Mouse (Mus musculus) liver, embryonic 14.5 days (tissue): ENCODE measurements around the gene Gng7. TPM values are rescaled to one million over a fixed set of nuclear protein-coding genes. Genes with fewer than 3 reads are reported as not detected.
"Not testable (repeated sequence)": the region's sequence is repeated elsewhere in the genome, so short reads cannot be mapped to it uniquely, and the experiment has no call there.

ENCODE experiments used
- ATAC-seq: fragments of 200-750 bp; cut with Nextera tagmentation; 2 replicates; pipeline ENCODE4 v1.8.0; 2017; ENCODE audit warnings: moderate number of reproducible peaks, mild to moderate bottlenecking, moderate library complexity; ENCODE audit not compliant: insufficient read depth
- DNase-seq, 3 experiments: peaks; one replicate each; pipeline ENCODE4 v3.0.0-alpha.2; 2012 to 2013; ENCODE audit warnings: low read depth in 3 of 3, low spot score in 3 of 3
- H3K27ac ChIP-seq: fragments of 300-500 bp; sonication (generic); 2 replicates; pipeline ENCODE4 v1.5.1; 2014; ENCODE audit warnings: moderate library complexity, mild to moderate bottlenecking, control low read depth, inconsistent platforms
- H3K27me3 ChIP-seq: fragments of 300-500 bp; sonication (generic); 2 replicates; pipeline ENCODE4 v1.6.1; 2014; ENCODE audit warnings: mild to moderate bottlenecking, low read length, moderate library complexity; ENCODE audit not compliant: control insufficient read depth, insufficient read depth
- H3K36me3 ChIP-seq: fragments of 300-500 bp; sonication (generic); replicated peaks from 2 replicates; pipeline ENCODE4 v1.6.1; 2014; ENCODE audit warnings: low read depth; ENCODE audit not compliant: control insufficient read depth, insufficient read depth
- H3K4me1 ChIP-seq, 2 experiments: fragments of 200-500 bp in 1 of 2; fragments of 300-500 bp in 1 of 2; sonication (generic) in 1 of 2; replicated peaks; 2 replicates each; pipeline ENCODE4 v1.6.1; 2012 to 2014; ENCODE audit warnings: antibody characterized with exemption in 1 of 2, inconsistent platforms in 1 of 2, low read length in 1 of 2; ENCODE audit not compliant: control insufficient read depth in 2 of 2, insufficient read depth in 2 of 2
- H3K4me2 ChIP-seq: fragments of 300-500 bp; sonication (generic); 2 replicates; pipeline ENCODE4 v1.6.1; 2014; ENCODE audit warnings: low read depth, mild to moderate bottlenecking, control low read depth, moderate library complexity
- H3K4me3 ChIP-seq, 2 experiments: fragments of 200-500 bp in 1 of 2; fragments of 300-500 bp in 1 of 2; sonication (generic) in 1 of 2; 2 replicates each; pipeline ENCODE4 v1.5.1; 2012 to 2014; ENCODE audit warnings: low read depth in 2 of 2, low read length in 2 of 2, mild to moderate bottlenecking in 2 of 2, control low read depth in 1 of 2, inconsistent platforms in 1 of 2, moderate library complexity in 1 of 2; ENCODE audit not compliant: insufficient read depth in 1 of 2
- H3K9ac ChIP-seq: fragments of 300-500 bp; sonication (generic); replicated peaks from 2 replicates; pipeline ENCODE4 v1.6.1; 2014; ENCODE audit warnings: mild to moderate bottlenecking, control low read depth, moderate library complexity
- H3K9me3 ChIP-seq: fragments of 300-500 bp; sonication (generic); 2 replicates; pipeline ENCODE4 v1.6.1; 2016; ENCODE audit warnings: low read length, mixed read lengths; ENCODE audit not compliant: control insufficient read depth
- CTCF ChIP-seq: IDR thresholded peaks from 2 replicates; pipeline ENCODE4 v1.5.1; 2016; ENCODE audit warnings: antibody characterized with exemption, low read depth, control low read depth
- EP300 ChIP-seq: IDR thresholded peaks from 2 replicates; pipeline ENCODE4 v1.6.1; 2016; ENCODE audit warnings: antibody characterized with exemption, low read depth
- WGBS: fragments of 180-500 bp; shearing (Covaris S2); extraction: QIAGEN DNeasy Blood & Tissue Kit; methylation state at CpG from one replicate; pipeline ENCODE4 v1.1.7; 2014; ENCODE audit not compliant: insufficient replicate concordance; 5-methylcytosine and 5-hydroxymethylcytosine counted together
- polyA plus RNA-seq, 2 experiments: library from polyadenylated mRNA; depleted of rRNA in 1 of 2; stranded (reverse) in 1 of 2; unstranded in 1 of 2; fragments of >200 nt; fragmentation: Nextera tagmentation in 1 of 2; extraction: Ambion mirVana in 1 of 2; gene quantifications; 2 replicates each; pipeline versions ENCODE4 v1.2.1 to v1.2.3; 2012 to 2014

The Gng7 gene
- polyA plus RNA-seq, 2 experiments = 0.23 to 0.25 TPM

DNA sequence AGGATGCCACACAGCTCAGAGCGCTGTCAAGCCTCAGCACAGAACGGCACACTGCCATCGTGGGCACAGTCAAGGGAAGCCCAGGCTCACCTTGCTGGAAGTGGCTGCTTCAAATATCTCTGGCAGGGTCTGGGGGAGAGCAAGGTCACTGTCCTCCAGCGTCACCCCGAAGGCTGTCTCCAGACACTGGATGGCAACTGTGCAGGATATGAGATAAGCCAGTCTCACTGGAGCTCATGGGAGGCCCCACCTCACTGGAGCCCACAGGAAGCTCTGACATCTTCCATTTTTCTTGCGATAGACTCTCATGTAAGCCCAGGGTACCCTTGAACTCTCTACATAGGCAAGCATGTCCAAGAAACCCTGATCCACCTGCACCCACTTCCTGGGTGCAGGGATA lies 36.4 kb upstream of the Gng7 start:
- no peak for TF ChIP-seq EP300
- no peak for TF ChIP-seq CTCF
- DNase-seq (no peak), ATAC-seq (peak; percentile 42; the same call in 1 of the 2 replicates)
- Histone ChIP-seq H3K27me3 (no peaks in the 10 kb centered on the region), H3K4me2 (no peak overlapping the region), H3K9me3 (no peaks in the 10 kb centered on the region), H3K4me1 (peaks cover 0 to 4% of the 10 kb centered on the region in 2 experiments; a peak in 2 of 4 replicates), H3K9ac (0 out of 2 replicates have a peak overlapping the region, but pooled peaks have one; percentile 11), H3K4me3 (no peak overlapping the region), H3K27ac (no peak overlapping the region), H3K36me3 (peaks cover 12% of the 10 kb centered on the region)
- 26% methylated on average over 6 of the region's 6 CpGs for WGBS

- no peak for ATAC-seq
- Histone ChIP-seq H3K36me3 (peaks cover 12% of the 10 kb centered on the region), H3K27me3 (no peaks in the 10 kb centered on the region), H3K27ac (no peak overlapping the region), H3K4me2 (no peak overlapping the region), H3K4me1 (peaks cover 0 to 4% of the 10 kb centered on the region in 2 experiments; a peak in 2 of 4 replicates), H3K4me3 (no peak overlapping the region), H3K9me3 (no peaks in the 10 kb centered on the region), H3K9ac (no peak overlapping the region)
- no peak for DNase-seq
- peak; percentile 67 for TF ChIP-seq CTCF
- TF ChIP-seq EP300 = no peak
- WGBS = 56% methylated on average over 4 of the region's 4 CpGs
Measured at GRCm38 (mm10) chr10:81050645-81051044, 35.9 kb upstream of the Gng7 start.

- not testable (repeated sequence) for H3K9ac ChIP-seq, H3K4me2 ChIP-seq, H3K4me1 ChIP-seq, ATAC-seq, H3K27me3 ChIP-seq, H3K9me3 ChIP-seq, H3K36me3 ChIP-seq, H3K4me3 ChIP-seq, DNase-seq, H3K27ac ChIP-seq
- WGBS = 74% methylated on average over 13 of the region's 14 CpGs
Measured at GRCm38 (mm10) chr10:81045246-81045645, 30.5 kb upstream of the Gng7 start.

DNA sequence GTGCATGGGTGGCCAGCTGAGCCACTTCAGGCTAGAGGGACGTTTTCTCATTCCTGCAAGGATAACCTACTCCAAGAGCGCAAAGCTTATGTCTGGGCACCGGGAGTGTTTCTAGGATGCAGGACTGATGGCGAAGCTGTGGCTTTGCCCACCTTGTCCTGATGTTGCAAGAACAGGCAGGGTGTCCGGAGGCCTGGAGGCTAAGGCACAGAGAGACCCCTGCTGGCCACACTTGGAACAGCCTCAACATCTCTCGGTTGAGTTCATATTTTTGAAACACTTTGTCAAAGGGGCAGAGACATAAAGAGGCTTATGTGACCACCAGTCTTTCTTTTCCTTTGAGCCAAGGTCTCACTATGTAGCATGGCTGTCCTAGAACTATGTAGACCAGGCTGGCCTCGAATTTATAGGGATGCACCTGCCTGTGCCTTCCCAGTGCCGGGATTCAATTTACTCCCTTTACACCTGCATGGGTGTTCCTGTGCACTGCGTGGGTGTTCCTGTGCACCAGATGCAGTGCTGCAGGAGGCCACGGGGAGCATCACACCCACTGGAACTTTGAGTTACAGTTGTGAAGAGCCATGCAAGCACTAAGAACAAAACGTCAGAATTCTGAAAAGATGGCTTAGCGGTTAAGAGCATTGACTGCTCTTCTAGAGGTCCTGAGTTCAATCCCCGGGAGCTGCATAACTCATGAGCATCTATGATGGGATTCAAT lies 26.9 kb upstream of the Gng7 start:
- Histone ChIP-seq H3K4me3 (no peak overlapping the region), H3K4me1 (peaks cover 0 to 5% of the 10 kb centered on the region in 2 experiments; a peak in 2 of 4 replicates), H3K9me3 (no peaks in the 10 kb centered on the region), H3K36me3 (no peaks in the 10 kb centered on the region), H3K27me3 (no peaks in the 10 kb centered on the region), H3K4me2 (no peak overlapping the region), H3K9ac (no peak overlapping the region), H3K27ac (no peak overlapping the region)
- ATAC-seq (no peak), DNase-seq (peak; percentile 46 to 47 (median 47))
- TF ChIP-seq CTCF = peak; percentile 95
- no peak for TF ChIP-seq EP300
- WGBS = 26% methylated on average over 13 of the region's 13 CpGs

- H3K27ac ChIP-seq = peak within 1 kb of the TSS; percentile 39
- H3K4me2 ChIP-seq = peak within 1 kb of the TSS; percentile 65
- DNase-seq = peak; percentile 94 to 96 (median 96)
- H3K4me1 ChIP-seq = peaks cover 0 to 5% of the 10 kb centered on the region in 2 experiments; a peak in 2 of 4 replicates
- H3K9me3 ChIP-seq = no peaks in the 10 kb centered on the region
- peak; percentile 98 for ATAC-seq
- TF ChIP-seq EP300 (peak; percentile 61), CTCF (no peak)
- H3K36me3 ChIP-seq = no peaks in the 10 kb centered on the region
- WGBS = under 1% methylated on average over 35 of the region's 35 CpGs
- H3K4me3 ChIP-seq = peak within 1 kb of the TSS; percentile 71 to 87
- H3K27me3 ChIP-seq = no peaks in the 10 kb centered on the region
- H3K9ac ChIP-seq = peak within 1 kb of the TSS; percentile 75
Measured at GRCm38 (mm10) chr10:81036988-81037580, 22.3 kb upstream of the Gng7 start, which contains the start of gene Slc39a3. Gene Slc39a3 (minus strand): TSS chr10:81037426.
